ENCODE assay signal across 8 mouse cellular contexts in genomic region chr6:89643798-89644270, GRCm38 (mm10). TPM values are rescaled to one million over a fixed set of nuclear protein-coding genes. Genes with fewer than 3 reads are reported as not detected.
DNase-seq lines count a peak whose midpoint lies in the region; ATAC-seq and TF ChIP-seq lines count a peak whose summit lies in the region.

Gene Txnrd3, plus strand, starts transcription at chr6:89643988.

- peak within 1 kb of the TSS; percentile 89 for H3K27ac ChIP-seq in heart, embryonic 11.5 days (ENCODE audit: low read depth, low read length)
- H3K27ac ChIP-seq in kidney, embryonic 16.5 days (ENCODE audit: low read length): peak within 1 kb of the TSS; percentile 97
- peak within 1 kb of the TSS; percentile 74 for H3K27ac ChIP-seq in liver, adult 2 months (replicated peaks; ENCODE audit: insufficient read depth, low read depth, low read length)

- H3K4me2 ChIP-seq in heart, embryonic 11.5 days: peak within 1 kb of the TSS; percentile 92
- H3K4me2 ChIP-seq in kidney, embryonic 16.5 days (replicated peaks; ENCODE audit: low read depth, low read length): peak within 1 kb of the TSS; percentile 93
- H3K4me2 ChIP-seq in myocyte (ENCODE audit: low read depth): peak within 1 kb of the TSS; percentile 69

- 0 out of 2 replicates have a peak, but pooled peaks have one; percentile 22 for TF ChIP-seq POLR2A in liver, adult 2 months (IDR thresholded peaks at IDR 0.05; ENCODE audit: extremely low read depth, insufficient read depth, low read length)
- peak; percentile 55 for TF ChIP-seq POLR2A in myocyte (IDR thresholded peaks at IDR 0.05; ENCODE audit: insufficient read length, low read depth)

- H3K79me2 ChIP-seq in liver, adult 2 months (ENCODE audit: control insufficient read depth, insufficient read depth, low read length): no peaks in the 10 kb centered on the region
- H3K79me2 ChIP-seq in myocyte (ENCODE audit: control insufficient read depth, insufficient read depth): no peaks in the 10 kb centered on the region

- under 1% methylated on average over 43 of the region's 51 CpGs for WGBS in heart, embryonic 11.5 days (ENCODE audit: insufficient replicate concordance)
- 1% methylated on average over 38 of the region's 51 CpGs for WGBS in kidney, embryonic 16.5 days
- under 1% methylated on average over 47 of the region's 51 CpGs for WGBS in liver, adult 2 months

- H3ac ChIP-seq in myocyte (ENCODE audit: control insufficient read depth, insufficient read length): peak within 1 kb of the TSS; percentile 2

- H3K4me1 ChIP-seq in heart, embryonic 11.5 days (ENCODE audit: control insufficient read depth, insufficient read depth, low read length): no peaks in the 10 kb centered on the region
- H3K4me1 ChIP-seq in kidney, embryonic 16.5 days (ENCODE audit: insufficient read depth, low read length): peaks cover 7% of the 10 kb centered on the region; the same call in 1 of the 2 replicates
- H3K4me1 ChIP-seq in liver, adult 2 months (ENCODE audit: control insufficient read depth, insufficient read depth, low read length): no peaks in the 10 kb centered on the region

- peak; percentile 93 for ATAC-seq in erythroblast, adult 5-6 weeks (replicated peaks; ENCODE audit: low FRiP score, poor library complexity, severe bottlenecking)
- peak; percentile 90 for ATAC-seq in heart, embryonic 11.5 days (replicated peaks; ENCODE audit: insufficient number of reproducible peaks, low FRiP score, low TSS enrichment)
- peak; percentile 94 for ATAC-seq in kidney, embryonic 16.5 days (ENCODE audit: low FRiP score, low TSS enrichment)

- peak within 1 kb of the TSS; percentile 72 for H3K9ac ChIP-seq in heart, embryonic 11.5 days (ENCODE audit: low read depth, low read length)
- peak within 1 kb of the TSS; percentile 70 for H3K9ac ChIP-seq in kidney, embryonic 16.5 days (replicated peaks; ENCODE audit: low read length)
- peak within 1 kb of the TSS; percentile 72 for H3K9ac ChIP-seq in liver, adult 2 months (ENCODE audit: low read depth, low read length)

- peak; percentile 4; the same call in 1 of the 2 replicates for TF ChIP-seq CTCF in liver, adult 2 months (IDR thresholded peaks at IDR 0.05; ENCODE audit: low read depth, low read length)

- H3K27me3 ChIP-seq in heart, embryonic 11.5 days (ENCODE audit: control insufficient read depth, insufficient read depth, low read length): no peaks in the 10 kb centered on the region
- H3K27me3 ChIP-seq in kidney, embryonic 16.5 days (ENCODE audit: insufficient read depth, low read length): no peaks in the 10 kb centered on the region
- H3K27me3 ChIP-seq in liver, adult 2 months (ENCODE audit: control insufficient read depth, insufficient read depth, low read length): no peaks in the 10 kb centered on the region
- no peaks in the 10 kb centered on the region for H3K27me3 ChIP-seq in myocyte (ENCODE audit: control insufficient read depth, insufficient read depth, insufficient read length)
- no peaks in the 10 kb centered on the region for H3K27me3 ChIP-seq in splenic B cell, adult 2 months (ENCODE audit: control insufficient read depth, insufficient read depth, low read length, poor library complexity, severe bottlenecking)

- H3K4me3 ChIP-seq in heart, embryonic 11.5 days (ENCODE audit: low read depth, low read length): peak within 1 kb of the TSS; percentile 70
- H3K4me3 ChIP-seq in kidney, embryonic 16.5 days (ENCODE audit: low read length): peak within 1 kb of the TSS; percentile 68
- peak within 1 kb of the TSS; percentile 59 for H3K4me3 ChIP-seq in liver, adult 2 months (ENCODE audit: insufficient read depth, low read depth, low read length)
- H3K4me3 ChIP-seq in myocyte: peak within 1 kb of the TSS; percentile 41

- peak; percentile 93 to 95 for DNase-seq in B cell, adult 2 months
- DNase-seq in brain, adult 2 months (ENCODE audit: low read depth, low spot score): peak; percentile 91
- peak; percentile 76 for DNase-seq in liver, adult 2 months (ENCODE audit: extremely low read depth, low read depth, low spot score)
- peak; percentile 94 for DNase-seq in splenic B cell, adult 2 months (ENCODE audit: low read depth, low spot score)

- H3K9me3 ChIP-seq in heart, embryonic 11.5 days (replicated peaks; ENCODE audit: control insufficient read depth, low read length): no peaks in the 10 kb centered on the region
- no peaks in the 10 kb centered on the region for H3K9me3 ChIP-seq in kidney, embryonic 16.5 days (ENCODE audit: low read length)

- no peaks in the 10 kb centered on the region for H3K36me3 ChIP-seq in heart, embryonic 11.5 days (ENCODE audit: control insufficient read depth, insufficient read depth, low read length)
- H3K36me3 ChIP-seq in kidney, embryonic 16.5 days (ENCODE audit: insufficient read depth, low read length): no peaks in the 10 kb centered on the region
- H3K36me3 ChIP-seq in liver, adult 2 months (ENCODE audit: control insufficient read depth, insufficient read depth, low read length): no peaks in the 10 kb centered on the region
- no peaks in the 10 kb centered on the region for H3K36me3 ChIP-seq in myocyte (ENCODE audit: control insufficient read depth, insufficient read depth)
- H3K36me3 ChIP-seq in splenic B cell, adult 2 months (ENCODE audit: control insufficient read depth, insufficient read depth, low read length, poor library complexity, severe bottlenecking): no peaks in the 10 kb centered on the region

TF ChIP-seq in myocyte, 11 proteins besides CTCF, POLR2A, EP300 and RAD21:
- TF ChIP-seq REST (IDR thresholded peaks at IDR 0.05; ENCODE audit: insufficient read depth, insufficient read length): no peak
- TF ChIP-seq USF1 (IDR thresholded peaks at IDR 0.05; ENCODE audit: low read depth): no peak
- TF ChIP-seq MYOG (IDR thresholded peaks at IDR 0.05; ENCODE audit: control insufficient read depth in 1 of 3, insufficient read depth in 1 of 3, insufficient read length in 2 of 3, low read depth in 2 of 3): no peak
- no peak for TF ChIP-seq MAX (IDR thresholded peaks at IDR 0.05; ENCODE audit: low read depth)
- TF ChIP-seq TCF3 (IDR thresholded peaks at IDR 0.05; ENCODE audit: insufficient read length, low read depth): no peak
- TF ChIP-seq MYOD1 (IDR thresholded peaks at IDR 0.05; ENCODE audit: control insufficient read depth in 1 of 3, insufficient read length in 2 of 3, low read depth in 2 of 3): no peak
- no peak for TF ChIP-seq POLR2AphosphoS2 (IDR thresholded peaks at IDR 0.05; ENCODE audit: insufficient read length, low read depth)
- no peak for TF ChIP-seq E2F4 (IDR thresholded peaks at IDR 0.05; ENCODE audit: insufficient read depth)
- no peak for TF ChIP-seq TCF12 (IDR thresholded peaks at IDR 0.05; ENCODE audit: insufficient read depth, poor library complexity, severe bottlenecking)
- no peak for TF ChIP-seq SRF (IDR thresholded peaks at IDR 0.05; ENCODE audit: control insufficient read depth, insufficient read length, low read depth)
- TF ChIP-seq CEBPB (IDR thresholded peaks at IDR 0.05; ENCODE audit: insufficient read depth, poor library complexity, severe bottlenecking): no peak

RNA-seq across cellular contexts. Expression of gene Txnrd3, which starts in this region (rescaled TPM):
- total RNA-seq in erythroblast, adult 5-6 weeks (2015; ENCODE audit: low replicate concordance): 1.5 and 1.7 TPM in 2 replicates
- total RNA-seq in erythroblast, adult 5-6 weeks (2017; ENCODE audit: low replicate concordance): 0.77 and 1.8 TPM in 2 replicates
- 8.7 and 10.4 TPM in 2 replicates for polyA plus RNA-seq in heart, embryonic 11.5 days (2014; fragmentation: Nextera tagmentation; extraction: Ambion mirVana)
- polyA plus RNA-seq in kidney, embryonic 16.5 days (2015; fragmentation: Nextera tagmentation; extraction: Ambion mirVana): 15.9 and 16.9 TPM in 2 replicates
- 5.6 and 6.4 TPM in 2 replicates for total RNA-seq in liver, adult 2 months (2014; rRNA removed)
- polyA plus RNA-seq in liver, adult 2 months (2012; rRNA removed): 4.8 and 5.7 TPM in 2 replicates
- polyA plus RNA-seq in myocyte (2012; fragmentation: generic; extraction: Trizol): 9.5 TPM

Comparison
In these comparisons a context has a peak if more than half of its experiments do, and no peak if none do; other contexts are left out.
1. Peak in every context shown above with its lines: DNase-seq, ATAC-seq, H3K4me3 ChIP-seq and H3K27ac ChIP-seq.